Mouse (Mus musculus): ENCODE measurements at regions not wholly inside any gene's neighbourhood (a gene's known extent, or its start where the extent isn't known, plus 50 kb on each side); places are given as distances from the start of the nearest gene placed in this dataset.

- TF ChIP-seq EP300 (optimal IDR thresholded peaks at IDR 0.05) (no peak), CTCF (IDR thresholded peaks at IDR 0.05; ENCODE audit: low read depth) (no peak)
Measured at GRCm38 (mm10) chr3:40458490-40458889, 72.6 kb upstream of the Intu start.

All from stomach, postnatal 0 days (tissue).